Mouse (Mus musculus): Measurements from ENCODE around the gene Tha1.

Gene Tha1

DNA sequence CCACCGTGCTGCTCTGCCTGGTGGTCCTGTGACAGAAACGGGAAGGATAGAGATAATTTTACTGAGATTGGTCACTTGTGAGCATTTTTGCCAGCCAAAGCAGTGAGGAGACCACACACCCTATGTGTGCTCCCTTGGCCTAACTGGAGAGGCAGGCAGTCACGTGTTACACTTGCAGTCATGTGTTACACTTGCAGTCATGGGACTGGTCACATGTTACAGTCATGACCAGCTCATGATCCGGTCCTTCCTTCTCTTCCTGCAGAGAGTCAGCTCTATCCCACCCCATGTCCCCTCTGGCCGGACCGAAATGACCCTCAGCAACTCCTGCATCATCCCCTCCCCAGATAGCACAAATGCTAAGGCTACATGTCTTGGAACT is 7.7 kb upstream of the Tha1 start:
- no peak for DNase-seq (ENCODE audit: low spot score)

DNA sequence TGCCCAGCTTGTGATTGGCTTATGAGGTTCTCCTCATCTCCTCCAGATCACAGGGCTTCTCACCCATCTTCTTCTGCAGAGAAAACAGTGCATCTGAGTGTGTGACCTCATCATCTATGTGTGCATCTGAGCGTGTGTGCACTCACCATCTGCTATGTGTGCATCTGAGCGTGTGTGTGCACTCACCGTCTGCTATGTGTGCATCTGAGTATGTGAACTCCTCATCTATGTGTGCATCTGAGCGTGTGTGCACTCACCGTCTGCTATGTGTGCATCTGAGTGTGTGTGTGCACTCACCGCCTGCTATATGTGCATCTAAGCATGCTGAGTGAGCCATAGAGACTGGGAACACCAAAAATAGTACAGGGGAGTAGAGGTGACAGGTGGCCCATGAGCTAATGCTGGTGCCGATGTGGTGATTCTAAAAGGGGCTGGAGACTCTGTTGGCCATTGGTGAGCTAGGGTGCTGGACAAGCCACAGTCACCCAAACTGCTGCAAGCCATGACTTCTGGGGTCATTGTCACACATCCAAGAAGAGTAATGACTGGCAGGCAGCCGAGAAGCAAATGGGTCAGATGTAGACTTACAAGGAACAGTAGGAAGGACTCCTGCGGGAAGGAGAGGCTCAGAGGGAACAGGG is 7.2 kb upstream of the Tha1 start:
- DNase-seq (ENCODE audit: low spot score), result no peak

DNA sequence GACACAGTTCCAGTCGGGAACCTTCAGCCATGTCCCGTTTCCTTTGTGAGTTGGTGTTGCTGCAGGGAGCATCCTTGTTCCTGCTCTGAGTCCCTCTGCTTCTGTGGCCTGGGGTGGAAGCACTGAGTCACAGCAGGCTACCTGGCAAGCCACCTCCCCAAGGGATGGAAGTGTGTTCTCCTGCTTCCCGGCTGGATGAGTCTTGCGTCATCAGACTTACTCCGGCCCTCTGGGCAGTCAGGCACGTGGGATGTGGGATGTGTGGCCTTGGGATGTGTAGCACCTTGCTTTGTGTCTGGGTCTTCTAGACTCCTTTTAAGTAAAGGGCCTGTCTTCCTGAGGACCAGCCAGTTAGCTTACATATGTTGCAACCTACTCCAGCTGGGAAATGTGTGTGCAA is 6.4 kb upstream of the Tha1 start:
- DNase-seq (ENCODE audit: low spot score), result no peak

DNA sequence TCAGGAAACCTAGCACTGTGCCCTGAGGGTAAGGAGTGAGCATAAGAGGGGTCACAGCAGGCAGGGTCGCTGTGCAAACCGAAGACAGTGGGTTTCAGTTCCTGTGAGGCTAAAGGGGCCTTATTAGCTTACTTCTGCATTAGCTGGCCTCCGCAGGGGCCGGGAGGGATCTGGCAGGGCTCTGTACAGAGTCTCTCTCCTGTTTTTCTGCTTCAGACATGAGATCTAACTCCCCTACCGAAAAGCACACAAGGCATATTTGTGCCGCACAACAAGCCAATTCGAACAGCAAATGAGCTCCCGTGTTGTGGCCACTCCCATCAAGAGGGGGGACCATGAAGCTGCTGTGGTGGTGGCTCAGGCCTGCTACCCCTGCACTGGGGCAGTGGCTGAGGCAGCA is 5.6 kb upstream of the Tha1 start:
- DNase-seq (ENCODE audit: low spot score), result no peak

DNA sequence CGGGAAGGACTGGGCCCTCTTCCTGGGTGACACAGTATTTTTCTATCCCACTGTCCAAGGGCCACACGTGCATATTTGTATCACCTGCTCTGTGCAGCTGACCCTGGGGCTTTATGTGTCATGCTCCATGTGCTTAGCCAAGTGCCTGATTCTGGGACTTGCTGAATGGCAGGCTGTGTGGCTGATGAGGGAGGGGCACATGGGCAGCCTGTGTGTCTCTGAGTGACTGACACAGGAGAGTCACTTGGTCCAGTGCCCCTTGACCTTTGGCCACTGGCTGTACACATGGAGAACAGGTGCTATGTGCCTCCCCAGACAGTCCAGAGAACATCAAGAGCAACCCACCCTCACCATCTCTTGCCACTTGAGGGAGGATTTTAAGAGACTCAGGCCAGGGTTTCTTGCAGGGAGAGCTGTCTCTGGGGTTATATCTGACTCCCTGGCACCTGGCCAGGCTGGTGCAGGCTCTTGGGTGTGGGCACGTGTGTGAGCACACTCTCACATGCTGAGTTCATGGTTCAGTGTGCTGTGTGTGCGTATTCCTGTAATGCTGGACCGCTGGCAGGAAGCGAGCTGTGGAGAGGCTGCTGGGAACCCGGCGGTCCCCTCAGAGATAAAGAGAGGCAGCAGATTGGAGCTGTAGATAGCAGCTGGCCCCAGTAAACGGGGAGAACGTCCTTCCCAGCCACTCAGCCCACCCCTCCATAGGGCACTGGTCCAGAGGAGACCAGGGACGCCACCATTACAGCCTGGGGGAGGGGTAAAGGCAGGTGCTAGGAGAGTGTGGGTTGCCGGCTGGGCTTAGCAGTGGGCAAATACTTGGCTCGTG is 4.8 kb upstream of the Tha1 start:
- no peak for DNase-seq (ENCODE audit: low spot score)

DNA sequence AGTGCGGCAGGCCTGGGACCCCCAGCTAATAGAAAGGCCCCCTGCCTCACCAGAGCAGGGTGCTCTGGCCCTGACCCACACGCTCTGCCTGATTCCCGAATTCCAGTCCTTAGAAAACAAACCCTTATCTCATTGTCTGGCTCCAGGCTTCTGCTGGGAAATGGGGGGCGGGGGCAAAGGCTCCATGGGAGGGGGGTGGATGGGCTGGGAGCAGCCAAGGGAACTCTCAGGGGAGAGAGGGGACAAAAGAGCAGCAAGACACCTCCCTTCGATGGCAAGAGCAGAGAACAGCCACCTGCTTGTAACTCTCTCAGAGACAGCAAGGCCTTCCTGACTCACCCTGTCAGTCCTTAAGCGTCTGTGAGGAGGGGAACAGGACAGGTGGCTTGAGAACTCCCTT is 2.4 kb upstream of the Tha1 start:
- no peak for DNase-seq (ENCODE audit: low spot score)

DNA sequence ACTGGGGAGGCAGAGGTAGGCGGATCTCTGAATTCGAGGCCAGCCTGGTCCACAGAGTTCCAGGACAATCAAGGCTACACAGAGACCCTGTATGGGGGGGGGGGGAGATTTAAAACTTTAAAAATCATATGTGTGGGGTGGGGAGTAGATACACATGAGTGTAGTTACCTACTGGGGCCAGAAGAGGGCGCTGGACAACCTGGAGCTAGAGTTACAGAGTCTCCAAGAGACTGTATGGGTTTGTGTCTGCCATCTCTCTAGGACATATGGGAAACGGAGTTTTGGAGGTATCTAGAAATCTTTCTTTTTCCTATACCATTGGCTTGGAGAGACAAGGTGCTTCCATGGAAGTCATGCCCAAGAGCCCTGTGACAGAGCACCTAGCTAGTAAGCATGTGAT is 1.1 kb upstream of the Tha1 start:
- DNase-seq (ENCODE audit: low spot score), result no peak

DNA sequence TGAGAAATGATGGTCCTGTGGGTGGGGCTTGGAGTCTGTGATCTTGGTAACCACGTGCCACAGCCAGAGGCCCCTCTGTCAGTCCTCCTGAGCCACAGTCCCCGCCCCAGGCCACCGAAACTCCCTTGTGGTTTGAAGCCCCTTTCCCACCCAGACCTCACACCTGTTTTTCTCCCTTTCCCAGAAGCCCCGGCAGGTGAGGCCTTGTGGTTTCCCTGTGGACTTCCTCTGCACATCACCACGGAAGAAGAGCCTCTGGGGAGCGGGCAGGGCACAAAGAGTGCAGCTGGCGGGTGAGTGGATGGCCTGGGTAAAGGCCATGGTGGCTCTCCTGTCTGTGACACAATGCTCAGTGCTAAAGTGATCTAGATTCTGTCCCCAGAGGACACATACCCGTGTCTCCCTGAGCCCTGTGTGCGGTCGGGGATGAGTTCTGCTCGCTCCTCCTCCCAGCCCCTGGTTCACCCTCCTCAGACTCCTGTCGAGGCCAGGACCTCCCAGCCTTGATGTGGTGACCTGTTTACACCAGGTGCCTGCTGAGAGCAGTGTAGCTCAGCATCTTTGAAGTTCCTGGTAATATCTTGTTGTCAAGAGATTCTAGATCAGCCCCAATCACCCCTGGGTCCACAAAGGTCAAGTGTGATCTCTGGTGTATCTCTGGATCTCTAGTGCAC is 1.2 kb downstream of the Tha1 start:
- no peak for DNase-seq (ENCODE audit: low spot score)

DNA sequence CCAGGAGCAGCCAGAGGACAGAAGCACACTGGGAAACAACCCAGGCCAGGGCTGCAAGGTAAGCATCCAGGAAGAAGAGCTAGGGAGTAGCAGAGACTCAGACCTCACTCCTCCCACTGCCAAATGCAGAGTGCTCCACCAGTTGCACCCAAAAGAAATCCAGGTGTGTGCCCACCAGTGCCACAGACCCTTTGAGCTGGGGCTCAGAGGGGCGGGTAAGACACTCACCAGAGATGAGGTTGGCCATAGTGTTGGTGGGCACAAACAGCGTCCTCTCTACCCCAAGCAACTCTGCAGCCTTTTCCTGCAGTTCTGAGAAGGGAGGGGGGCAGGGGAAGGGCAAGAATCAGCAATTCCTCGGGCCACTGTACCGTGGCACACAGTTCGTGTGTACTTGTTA is 1.9 kb downstream of the Tha1 start:
- no peak for DNase-seq (ENCODE audit: low spot score)

DNA sequence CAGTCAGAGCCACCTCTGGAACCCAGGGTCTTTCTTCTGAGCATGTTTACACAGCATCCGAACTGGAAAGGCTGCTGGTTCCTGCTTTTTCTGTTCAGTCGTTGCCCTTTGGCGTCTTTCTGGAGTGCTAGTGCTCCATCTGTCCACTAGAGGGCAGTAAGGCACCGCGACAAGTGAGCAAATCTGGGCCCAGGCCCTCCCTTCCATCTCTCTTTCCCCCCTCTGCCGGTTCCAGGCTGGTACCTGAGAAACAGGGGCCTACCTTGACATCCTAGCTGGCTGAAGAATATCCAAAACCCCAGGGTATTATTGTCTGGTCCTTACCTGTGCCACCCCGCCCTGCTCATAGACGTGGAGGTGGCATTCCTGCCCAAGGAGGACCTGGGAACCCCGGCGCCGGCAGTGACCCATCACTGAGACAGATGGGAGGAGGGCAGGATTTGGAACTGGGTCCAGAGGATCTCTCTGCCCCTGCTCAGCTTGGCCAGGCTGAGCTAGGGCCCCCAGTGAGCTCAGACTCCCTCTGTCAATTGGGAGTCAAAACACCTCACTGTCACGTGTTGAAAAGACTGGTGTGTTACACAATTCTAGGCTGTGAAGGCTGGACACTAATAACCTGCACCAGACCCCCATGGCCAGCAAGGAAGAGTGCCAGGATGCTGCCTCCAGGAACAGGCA is 2.5 kb downstream of the Tha1 start:
- peak; percentile 68 for DNase-seq (ENCODE audit: low spot score)

DNA sequence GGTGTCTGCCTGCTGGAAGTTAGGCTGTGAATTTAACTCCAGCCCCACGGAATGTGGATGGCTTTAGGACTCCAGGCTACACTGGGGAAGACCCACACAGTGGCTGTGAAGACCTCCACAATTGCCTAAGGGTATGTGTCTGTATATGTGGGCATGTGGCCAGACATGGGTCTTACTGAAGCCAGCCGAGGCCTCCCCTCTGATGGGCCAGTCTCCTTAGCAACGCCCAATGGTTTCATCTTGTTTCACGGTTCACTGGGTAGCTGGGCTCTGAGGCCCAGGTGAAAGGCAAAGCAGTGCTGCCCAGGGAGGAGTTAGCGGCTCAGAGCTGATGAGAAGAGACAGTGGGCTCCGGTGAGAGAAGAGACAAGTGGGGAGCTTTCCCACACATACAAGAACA is 7.3 kb downstream of the Tha1 start:
- DNase-seq (ENCODE audit: low spot score), result no peak

DNA sequence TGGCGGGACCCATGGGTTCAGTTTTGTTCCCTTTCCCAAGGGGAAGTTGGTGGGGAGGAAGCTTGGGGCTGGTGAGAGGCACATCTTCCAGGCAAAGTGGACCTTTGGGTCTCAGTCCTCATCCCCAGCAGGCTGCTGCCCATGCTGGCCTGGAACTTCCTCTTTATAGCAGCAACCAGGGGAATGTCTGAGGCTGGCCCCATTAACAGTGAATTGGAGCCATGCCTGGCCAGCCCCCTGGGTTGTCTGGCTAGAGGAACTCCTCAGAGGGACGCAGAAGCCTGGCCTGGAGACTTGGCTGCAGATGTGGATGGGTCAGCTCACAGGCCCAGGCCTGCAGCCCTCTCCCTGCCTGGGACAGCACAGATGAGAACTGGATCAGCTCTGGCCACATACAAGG is 8.5 kb downstream of the Tha1 start:
- no peak for DNase-seq (ENCODE audit: low spot score)

DNA sequence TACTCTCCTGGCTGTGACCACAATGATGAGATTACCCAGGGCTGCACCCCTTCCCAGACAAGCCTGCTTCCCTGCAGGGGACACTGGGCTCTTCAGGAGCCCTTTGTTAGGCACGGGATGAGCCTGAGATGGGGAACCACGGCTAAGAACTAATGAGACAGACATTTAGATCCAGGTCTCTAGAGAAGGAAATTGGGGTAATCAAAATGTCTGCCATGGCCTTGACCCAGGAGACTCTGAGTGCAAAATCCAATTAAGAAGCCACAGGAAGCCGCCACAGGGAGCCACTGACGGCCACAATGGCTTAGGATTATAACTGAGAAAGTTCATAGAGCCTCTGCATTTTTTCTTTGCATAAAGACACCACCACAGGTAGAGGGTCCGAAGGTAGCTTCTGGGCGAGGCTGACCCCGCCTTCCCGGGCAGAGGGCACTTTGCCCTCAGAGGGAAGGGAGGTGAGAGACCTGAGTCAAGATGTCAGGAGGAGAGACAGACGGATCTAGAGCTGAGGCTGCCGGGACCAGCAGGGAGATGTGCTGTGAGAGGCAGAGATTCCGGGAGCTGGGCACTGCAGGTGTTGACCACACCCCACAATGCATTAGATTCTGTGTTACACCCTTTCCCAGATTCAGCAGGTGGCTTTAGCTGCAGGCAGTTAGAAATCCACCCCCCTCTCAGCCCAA is 10.0 kb downstream of the Tha1 start:
- no peak for DNase-seq (ENCODE audit: low spot score)

DNA sequence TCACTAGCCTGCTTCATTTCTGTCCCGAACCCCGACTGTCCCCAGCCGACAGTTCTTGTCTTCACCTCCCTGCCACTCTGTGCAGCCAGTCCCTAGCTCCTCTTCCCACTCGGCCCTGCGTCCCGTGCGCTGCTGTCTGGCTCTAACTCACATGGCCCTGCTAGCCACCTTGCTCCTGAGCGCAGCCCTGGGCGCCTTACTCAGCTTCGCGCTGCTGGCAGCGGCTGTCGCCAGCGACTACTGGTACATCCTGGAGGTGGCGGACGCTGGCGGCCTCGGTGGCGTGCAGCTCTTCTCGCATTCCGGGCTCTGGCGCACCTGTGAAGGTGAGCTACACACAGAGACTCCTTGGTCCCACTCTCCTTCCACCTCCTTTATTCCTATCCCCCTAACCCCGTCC is 12.7 kb downstream of the Tha1 start, which contains the start of gene Tmem235:
Gene Tmem235, plus strand, starts transcription at position 152 of the 400 bp plus-strand sequence.
- DNase-seq (ENCODE audit: low spot score), result no peak

DNA sequence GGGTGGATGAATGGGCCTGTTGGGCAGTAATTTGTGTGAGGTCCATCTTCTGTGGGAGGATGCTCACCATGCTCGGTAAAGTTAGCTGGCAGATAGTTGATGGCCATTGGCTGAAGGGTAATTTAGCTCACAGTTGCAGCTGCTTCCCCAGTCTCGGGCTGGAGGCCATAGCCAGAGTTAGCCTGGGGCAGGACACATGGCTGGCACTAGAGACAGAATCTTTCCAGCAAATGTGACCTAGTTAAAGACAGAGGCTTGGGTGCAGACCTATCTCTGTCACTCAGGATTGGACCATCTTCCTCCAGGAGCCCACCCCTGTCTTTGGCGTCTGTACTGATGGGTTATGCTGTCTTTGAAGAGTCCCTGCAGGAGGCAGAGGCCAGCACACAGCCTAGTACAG is 14.9 kb downstream of the Tha1 start:
- DNase-seq (ENCODE audit: low spot score), result no peak

DNA sequence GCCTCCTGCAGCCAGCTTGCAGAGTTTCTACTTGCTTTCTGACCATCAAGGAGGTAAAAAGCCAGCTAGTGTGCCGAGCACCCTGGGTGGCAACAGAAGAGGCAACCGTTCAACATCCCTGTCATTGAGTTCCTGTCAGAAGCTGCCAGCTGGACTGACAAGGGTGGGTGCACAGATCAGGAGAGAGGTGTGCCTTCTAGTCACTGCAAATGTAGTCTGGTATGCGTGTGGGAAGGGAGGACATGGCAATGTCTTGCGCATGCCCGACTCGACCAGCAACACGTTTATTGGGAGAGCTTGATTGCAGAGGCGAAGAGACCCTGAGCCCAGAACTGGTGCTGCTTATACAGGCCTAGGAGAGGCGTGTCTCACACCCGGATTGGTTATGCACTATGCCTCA is 15.8 kb downstream of the Tha1 start:
- DNase-seq (ENCODE audit: low spot score), result no peak

DNA sequence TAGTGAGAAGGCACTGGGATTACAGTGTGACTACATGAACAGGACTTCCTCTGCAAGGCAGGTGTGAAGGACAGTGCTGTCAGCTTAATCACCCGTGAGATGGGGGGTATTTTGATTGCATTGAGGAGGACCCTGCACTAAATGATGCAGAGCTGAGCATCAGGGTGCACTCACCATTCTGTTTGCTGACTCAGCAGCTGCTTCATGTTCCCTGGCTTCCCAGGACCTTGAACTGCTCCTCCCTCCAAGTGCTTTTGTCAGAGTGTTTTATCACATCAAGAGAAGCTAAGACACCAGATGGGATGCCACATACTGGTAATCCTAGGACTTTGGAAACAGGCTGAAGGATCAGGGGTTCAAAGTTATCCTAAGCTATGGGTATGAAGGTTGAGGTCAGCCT is 17.3 kb downstream of the Tha1 start:
- DNase-seq (ENCODE audit: low spot score), result no peak

DNA sequence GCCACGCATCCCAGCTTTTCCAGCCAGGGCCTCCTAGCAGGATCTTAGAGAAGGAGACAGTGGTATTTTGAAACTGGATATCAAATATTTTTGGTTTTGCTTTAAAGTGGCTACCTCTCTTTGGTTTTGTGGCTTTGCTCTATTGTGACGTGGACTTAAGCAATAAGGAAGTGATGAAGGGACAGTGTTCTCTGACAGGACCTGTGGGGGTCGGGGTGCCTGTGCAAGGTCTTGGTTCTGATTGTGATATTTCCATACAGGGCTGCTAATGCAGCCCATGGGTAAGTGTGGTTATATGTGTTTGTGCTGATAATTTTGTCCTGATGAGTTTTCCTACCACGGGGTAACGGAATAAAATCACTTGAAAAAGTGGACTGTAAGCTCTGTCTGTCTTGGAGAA is 17.9 kb downstream of the Tha1 start:
- DNase-seq (ENCODE audit: low spot score), result no peak

DNA sequence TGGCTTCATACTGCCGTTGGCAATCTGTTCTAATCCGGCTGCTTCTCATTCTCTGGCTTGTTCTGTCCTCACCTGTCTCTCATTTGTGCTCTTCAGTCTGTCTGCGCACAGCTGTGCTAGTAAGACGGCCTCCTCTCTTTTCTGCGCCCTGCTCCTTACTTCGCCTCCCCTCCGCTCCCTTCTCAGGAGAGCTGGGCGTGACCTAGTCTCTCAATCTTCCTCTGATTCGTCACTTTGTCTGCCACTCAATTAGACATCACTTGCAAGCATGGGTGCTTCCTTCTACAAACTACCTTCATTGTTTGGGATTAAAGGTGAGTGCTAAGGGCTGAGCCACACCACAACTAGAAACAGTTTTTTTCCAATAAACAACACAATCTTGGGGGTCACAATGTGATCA is 19.0 kb downstream of the Tha1 start:
- DNase-seq (ENCODE audit: low spot score), result no peak

DNA sequence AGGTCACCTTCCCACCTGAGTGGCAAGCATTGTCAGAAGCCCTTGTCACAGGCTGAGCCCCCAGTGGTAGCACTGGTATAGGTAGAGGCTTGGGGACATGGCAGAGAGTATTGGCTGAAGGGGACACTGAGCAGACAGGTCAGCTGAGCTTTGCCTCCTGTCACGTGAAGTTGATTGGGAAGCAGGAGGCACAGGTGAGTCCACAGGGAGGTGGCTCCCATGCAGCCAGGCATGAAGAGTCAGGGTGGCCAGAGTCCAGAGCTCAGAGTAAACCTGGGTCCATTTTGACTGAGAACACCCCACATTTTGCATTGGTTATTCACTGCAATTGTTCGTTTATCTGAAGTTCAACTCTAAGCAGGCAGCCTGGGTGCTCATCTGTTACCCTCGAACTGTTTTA is 20.4 kb downstream of the Tha1 start:
- no peak for DNase-seq (ENCODE audit: low spot score)

DNA sequence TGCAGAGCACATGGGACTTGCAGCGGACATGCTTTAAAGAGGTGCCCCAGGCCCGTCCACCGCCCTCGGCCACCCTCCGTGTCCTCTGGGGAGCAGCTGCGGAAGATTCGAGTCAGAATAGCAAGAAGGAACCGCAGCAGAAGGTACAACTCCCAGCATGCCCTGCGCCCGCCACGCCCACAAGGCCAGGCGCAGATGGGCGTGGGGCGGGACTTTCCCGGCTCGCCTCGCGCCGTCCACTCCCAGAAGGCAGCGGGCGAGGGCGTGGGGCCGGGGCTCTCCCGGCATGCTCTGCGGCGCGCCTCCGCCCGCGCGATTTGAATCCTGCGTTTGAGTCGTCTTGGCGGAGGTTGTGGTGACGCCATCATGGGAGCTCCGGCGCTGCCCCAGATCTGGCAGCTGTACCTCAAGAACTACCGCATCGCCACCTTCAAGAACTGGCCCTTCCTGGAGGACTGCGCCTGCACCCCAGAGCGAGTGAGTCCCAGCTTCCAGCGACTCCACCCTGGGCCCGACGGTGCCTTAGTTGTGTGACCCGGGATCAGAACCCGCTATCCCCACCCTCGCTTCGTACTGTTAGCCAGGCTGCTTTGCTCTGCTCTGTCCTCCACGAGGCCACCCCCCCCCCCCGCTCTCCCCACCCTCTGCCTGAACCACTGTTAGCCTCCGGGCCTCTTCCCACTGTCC is 24.2 kb downstream of the Tha1 start, which contains the start of gene Birc5:
Gene Birc5, plus strand, starts transcription at position 267 of the 687 bp plus-strand sequence.
- DNase-seq (ENCODE audit: low spot score), result peak; percentile 92

All from left cerebral cortex, adult 11 months (tissue).